Mouse (Mus musculus) spleen, postnatal 4 days (tissue): ENCODE measurements around the gene Cd70.

Experiments used
- DNase-seq, 2 experiments: peaks; one replicate each; pipeline ENCODE4 v3.0.0; 2022; ENCODE audit warnings: low spot score in 2 of 2

Gene Cd70

DNA sequence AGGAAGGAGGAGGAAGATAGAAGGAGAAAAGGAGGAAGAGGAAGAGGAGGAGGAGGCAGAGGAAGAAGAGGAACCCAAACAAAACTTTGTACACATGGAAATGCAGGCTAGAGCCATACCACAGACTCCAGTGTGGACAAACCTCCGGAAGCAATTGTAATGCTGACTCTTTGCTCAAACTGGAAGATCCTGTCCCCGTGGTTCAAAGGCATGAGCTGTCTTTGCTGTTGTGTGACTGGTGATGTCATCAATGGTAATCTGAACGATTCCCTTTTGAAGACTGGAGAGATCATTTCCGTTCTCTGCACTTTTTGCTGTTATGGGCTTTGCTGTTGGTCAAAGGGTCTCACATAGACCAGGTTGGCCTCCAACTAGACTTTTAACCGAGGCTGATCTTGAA, 51.3 kb downstream of the Cd70 start:
- DNase-seq, result no peak

DNA sequence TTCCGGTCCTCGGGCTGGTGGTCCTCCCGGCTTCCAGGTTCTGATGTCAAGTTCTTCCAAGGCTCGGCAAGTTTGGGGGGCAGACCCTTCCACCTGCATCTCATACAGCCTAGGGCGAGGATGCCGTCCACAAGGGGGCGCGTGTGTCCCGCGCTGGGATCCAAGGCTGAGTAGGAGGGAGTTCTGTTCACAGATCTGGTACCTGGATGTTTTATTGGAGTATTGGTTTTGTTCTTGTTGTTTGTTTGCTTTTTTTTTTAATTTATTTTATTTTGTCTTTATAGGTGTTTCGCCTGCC, 53.0 kb downstream of the Cd70 start:
- peak; percentile 80 to 93 for DNase-seq
